Mouse (Mus musculus) forebrain, embryonic 12.5 days (tissue): ENCODE measurements around the gene Mpp1. TPM values are rescaled to one million over a fixed set of nuclear protein-coding genes. Genes with fewer than 3 reads are reported as not detected.

Experiments used
- polyA plus RNA-seq: library from polyadenylated mRNA; unstranded; fragments of >200 nt; fragmentation: Nextera tagmentation; extraction: Ambion mirVana; gene quantifications from 2 replicates; pipeline ENCODE4 v1.2.1, GENCODE M21; 2016

Mpp1 gene
- polyA plus RNA-seq, 1 experiment from 2014 or later, result 20.7 TPM

Other genes starting within 250 kb of the Mpp1 start
- 0.85 and 1.0 TPM in 2 replicates for gene Gab3, start 45.6 kb downstream of the Mpp1 start, polyA plus RNA-seq
- gene Dkc1, start 35.2 kb downstream of the Mpp1 start, polyA plus RNA-seq, result 131 and 135 TPM in 2 replicates
- not detected in 2 replicates for gene Smim9, start 32.8 kb upstream of the Mpp1 start, polyA plus RNA-seq